Mouse (Mus musculus): ENCODE measurements around the gene Nosip.

Gene Nosip

GRCm38 (mm10) chr7:45056329-45056971, 5.8 kb upstream of the Nosip start:
- no peak for ATAC-seq (ENCODE audit: insufficient number of reproducible peaks, low FRiP score, low TSS enrichment)

- no peak for ATAC-seq (ENCODE audit: insufficient number of reproducible peaks, low FRiP score, low TSS enrichment)
Measured at GRCm38 (mm10) chr7:45056972-45057348, 5.3 kb upstream of the Nosip start.

- no peak for ATAC-seq (ENCODE audit: insufficient number of reproducible peaks, low FRiP score, low TSS enrichment)
Measured at GRCm38 (mm10) chr7:45058607-45059571, 3.3 kb upstream of the Nosip start.

GRCm38 (mm10) chr7:45060632-45061122, 1.6 kb upstream of the Nosip start:
- ATAC-seq (ENCODE audit: insufficient number of reproducible peaks, low FRiP score, low TSS enrichment), result no peak

GRCm38 (mm10) chr7:45061532-45062075, 625 bp upstream of the Nosip start:
- ATAC-seq (ENCODE audit: insufficient number of reproducible peaks, low FRiP score, low TSS enrichment), result no peak

- no peak for ATAC-seq (ENCODE audit: insufficient number of reproducible peaks, low FRiP score, low TSS enrichment)
Measured at GRCm38 (mm10) chr7:45067190-45067999, 5.2 kb downstream of the Nosip start.

- ATAC-seq (ENCODE audit: insufficient number of reproducible peaks, low FRiP score, low TSS enrichment), result no peak
Measured at GRCm38 (mm10) chr7:45068000-45068318, 5.7 kb downstream of the Nosip start.

- ATAC-seq (ENCODE audit: insufficient number of reproducible peaks, low FRiP score, low TSS enrichment), result no peak
Measured at GRCm38 (mm10) chr7:45069671-45070070, 7.4 kb downstream of the Nosip start.

GRCm38 (mm10) chr7:45072230-45072629, 10.0 kb downstream of the Nosip start:
- no peak for ATAC-seq (ENCODE audit: insufficient number of reproducible peaks, low FRiP score, low TSS enrichment)

GRCm38 (mm10) chr7:45073171-45073707, 11.0 kb downstream of the Nosip start:
- no peak for ATAC-seq (ENCODE audit: insufficient number of reproducible peaks, low FRiP score, low TSS enrichment)

GRCm38 (mm10) chr7:45073949-45074348, 11.7 kb downstream of the Nosip start:
- ATAC-seq (ENCODE audit: insufficient number of reproducible peaks, low FRiP score, low TSS enrichment), result no peak

GRCm38 (mm10) chr7:45075405-45075804, 13.2 kb downstream of the Nosip start:
- no peak for ATAC-seq (ENCODE audit: insufficient number of reproducible peaks, low FRiP score, low TSS enrichment)

- ATAC-seq (ENCODE audit: insufficient number of reproducible peaks, low FRiP score, low TSS enrichment), result no peak
Measured at GRCm38 (mm10) chr7:45076501-45076900, 14.3 kb downstream of the Nosip start.

- no peak for ATAC-seq (ENCODE audit: insufficient number of reproducible peaks, low FRiP score, low TSS enrichment)
Measured at GRCm38 (mm10) chr7:45077322-45077721, 15.1 kb downstream of the Nosip start.

GRCm38 (mm10) chr7:45077829-45078228, 15.6 kb downstream of the Nosip start:
- no peak for ATAC-seq (ENCODE audit: insufficient number of reproducible peaks, low FRiP score, low TSS enrichment)

GRCm38 (mm10) chr7:45078513-45078912, 16.3 kb downstream of the Nosip start:
- ATAC-seq (ENCODE audit: insufficient number of reproducible peaks, low FRiP score, low TSS enrichment), result no peak

- peak; percentile 36; the same call in 1 of the 2 replicates for ATAC-seq (ENCODE audit: insufficient number of reproducible peaks, low FRiP score, low TSS enrichment)
Measured at GRCm38 (mm10) chr7:45079856-45080255, 17.6 kb downstream of the Nosip start.

GRCm38 (mm10) chr7:45081016-45081415, 18.8 kb downstream of the Nosip start:
- no peak for ATAC-seq (ENCODE audit: insufficient number of reproducible peaks, low FRiP score, low TSS enrichment)

- ATAC-seq (ENCODE audit: insufficient number of reproducible peaks, low FRiP score, low TSS enrichment), result no peak
Measured at GRCm38 (mm10) chr7:45082401-45083299, 20.4 kb downstream of the Nosip start.
